Mouse (Mus musculus) spleen, postnatal 10 days (tissue): ENCODE measurements around the gene Smg6.
"Not testable (repeated sequence)": the region's sequence is repeated elsewhere in the genome, so short reads cannot be mapped to it uniquely, and the experiment has no call there.

Experiments used
- DNase-seq, 2 experiments: peaks; one replicate each; pipeline ENCODE4 v3.0.0; 2021 to 2022; ENCODE audit warnings: low spot score in 2 of 2

Smg6 gene

GRCm38 (mm10) chr11:74994856-74995255, 69.2 kb downstream of the Smg6 start:
- DNase-seq, result no peak

- no peak for DNase-seq
Observed at GRCm38 (mm10) chr11:74996482-74996881, 70.9 kb downstream of the Smg6 start.

- DNase-seq, result no peak
Observed at GRCm38 (mm10) chr11:75000869-75001653, 75.4 kb downstream of the Smg6 start.

- DNase-seq, result no peak
Observed at GRCm38 (mm10) chr11:75008270-75008669, 82.6 kb downstream of the Smg6 start.

- not testable (repeated sequence) for DNase-seq
Observed at GRCm38 (mm10) chr11:75009537-75009936, 83.9 kb downstream of the Smg6 start.

- DNase-seq, result peak in 1 of 2 experiments; percentile 59
Observed at GRCm38 (mm10) chr11:75012997-75013694, 87.5 kb downstream of the Smg6 start.

GRCm38 (mm10) chr11:75013764-75014695, 88.4 kb downstream of the Smg6 start:
- DNase-seq, result no peak

GRCm38 (mm10) chr11:75014816-75015215, 89.2 kb downstream of the Smg6 start:
- no peak for DNase-seq

GRCm38 (mm10) chr11:75015453-75015871, 89.8 kb downstream of the Smg6 start:
- DNase-seq, result no peak

- no peak for DNase-seq
Observed at GRCm38 (mm10) chr11:75016309-75016860, 90.8 kb downstream of the Smg6 start.

GRCm38 (mm10) chr11:75017831-75018230, 92.2 kb downstream of the Smg6 start:
- DNase-seq, result no peak

- no peak for DNase-seq
Observed at GRCm38 (mm10) chr11:75026977-75027376, 101.4 kb downstream of the Smg6 start.

GRCm38 (mm10) chr11:75027616-75028015, 102.0 kb downstream of the Smg6 start:
- DNase-seq, result no peak

- no peak for DNase-seq
Observed at GRCm38 (mm10) chr11:75031251-75031650, 105.6 kb downstream of the Smg6 start.

GRCm38 (mm10) chr11:75032946-75033345, 107.3 kb downstream of the Smg6 start:
- DNase-seq, result no peak

GRCm38 (mm10) chr11:75033581-75034067, 108.0 kb downstream of the Smg6 start:
- DNase-seq, result no peak

- DNase-seq, result no peak
Observed at GRCm38 (mm10) chr11:75034104-75034503, 108.5 kb downstream of the Smg6 start.

GRCm38 (mm10) chr11:75044333-75044732, 118.7 kb downstream of the Smg6 start:
- DNase-seq, result no peak

- no peak for DNase-seq
Observed at GRCm38 (mm10) chr11:75045822-75046221, 120.2 kb downstream of the Smg6 start.

- DNase-seq, result no peak
Observed at GRCm38 (mm10) chr11:75046638-75047037, 121.0 kb downstream of the Smg6 start.

GRCm38 (mm10) chr11:75047066-75047465, 121.4 kb downstream of the Smg6 start:
- DNase-seq, result peak in 1 of 2 experiments; percentile 20
